Mouse (Mus musculus) CD4-positive, CD25-positive, alpha-beta regulatory T cell (primary cell): ENCODE data around the gene Coq2. TPM values are rescaled to one million over a fixed set of nuclear protein-coding genes. Genes with fewer than 3 reads are reported as not detected.

Source experiments
- polyA plus RNA-seq: library from polyadenylated mRNA; unstranded; fragments of 100-300 nt; shearing (Covaris generic); gene quantifications from one replicate; pipeline ENCODE4 v1.2.1, GENCODE M21; 2017

Coq2 gene
- 43.9 TPM for polyA plus RNA-seq

DNA sequence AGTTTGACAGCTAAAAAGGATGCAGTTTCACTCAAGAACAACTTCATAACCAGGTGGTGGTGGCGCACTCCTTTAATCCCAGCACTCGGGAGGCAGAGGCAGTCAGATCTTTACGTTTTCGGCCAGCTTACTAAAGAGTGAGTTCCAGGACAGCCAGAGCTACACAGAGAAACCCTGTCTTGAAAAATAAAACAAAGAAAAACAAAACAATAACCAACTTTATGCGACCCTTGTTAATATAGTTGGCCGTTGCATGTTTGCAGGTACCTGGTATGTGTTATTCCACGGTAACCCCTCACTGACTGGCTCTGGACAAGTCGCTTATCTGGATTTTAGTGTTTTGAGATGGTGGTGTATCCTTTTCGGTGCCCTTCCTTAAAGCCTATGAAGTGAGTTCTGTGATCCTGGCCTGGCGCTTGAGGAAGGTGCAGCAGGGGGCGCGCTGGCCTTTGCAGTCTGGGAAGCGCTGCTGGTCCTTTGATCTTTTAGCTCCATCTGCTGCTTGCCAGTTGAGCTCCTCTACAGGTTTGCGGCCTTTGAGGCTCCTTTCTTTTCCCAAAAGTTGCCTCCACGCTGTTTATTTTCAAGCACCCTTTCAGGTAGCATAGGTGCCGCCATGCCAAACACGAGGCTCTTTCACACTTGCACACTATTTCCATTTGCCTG lies at the start of gene Coq2:
TSS of gene Coq2 (minus strand) at position 430 of the 666 bp plus-strand sequence.

DNA sequence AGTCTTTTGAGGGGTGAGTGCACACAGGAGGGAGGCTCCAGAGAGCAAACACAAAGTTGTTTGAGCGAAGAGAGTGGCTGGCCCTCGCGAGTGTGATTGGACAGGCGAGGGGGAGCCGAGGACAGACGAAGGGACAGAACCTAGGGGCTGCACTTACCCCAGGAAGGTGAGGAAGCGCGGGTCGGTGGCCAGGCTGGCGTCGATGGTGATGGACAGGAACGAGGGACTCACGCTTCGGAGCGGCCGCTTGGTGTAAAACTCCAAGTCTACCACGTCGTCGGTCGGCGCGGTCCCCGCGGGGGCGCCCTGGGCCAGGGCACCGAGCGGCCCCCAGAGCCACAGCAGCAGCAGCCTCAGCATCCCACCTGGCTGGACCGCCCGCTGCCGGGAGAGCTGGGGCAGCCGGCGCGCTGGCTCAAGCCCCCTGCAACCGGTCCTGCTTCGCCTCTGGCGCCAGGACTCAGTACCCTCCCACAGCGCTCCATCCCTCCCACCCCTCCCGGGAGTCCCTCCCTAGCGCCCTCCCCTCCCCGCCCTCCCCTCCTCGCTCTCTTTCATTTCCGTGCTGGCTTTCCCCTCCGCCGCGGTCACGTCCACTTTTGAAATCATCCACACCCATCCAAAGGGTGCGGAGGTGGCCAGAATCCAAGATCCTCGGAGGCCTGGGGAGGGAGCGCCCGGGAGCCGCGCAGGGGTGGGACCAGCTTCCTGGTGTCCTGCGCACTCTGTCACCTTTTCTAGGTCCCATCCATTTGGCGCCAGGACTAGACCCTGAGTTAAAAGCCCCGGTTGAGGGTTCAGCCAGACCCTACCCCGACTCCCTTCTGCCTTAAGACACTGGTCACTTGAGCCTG lies 44.5 kb upstream of the Coq2 start, which contains the start of gene Hpse:
TSS of gene Hpse (minus strand) at position 482 of the 854 bp plus-strand sequence.

Other genes starting within 250 kb of the Coq2 start
- gene Lin54, start 174.5 kb downstream of the Coq2 start, polyA plus RNA-seq = 19.7 TPM
- gene Cops4, start 156.8 kb downstream of the Coq2 start, polyA plus RNA-seq = 108 TPM
- 6.5 TPM for gene Plac8, start 102.9 kb downstream of the Coq2 start, polyA plus RNA-seq
- gene Hpse, start 44.6 kb upstream of the Coq2 start, polyA plus RNA-seq = 2.5 TPM
- 29.9 TPM for gene Helq, start 123.5 kb upstream of the Coq2 start, polyA plus RNA-seq
- gene Mrps18c, start 123.5 kb upstream of the Coq2 start, polyA plus RNA-seq = 145 TPM
- gene Abraxas1, start 145.8 kb upstream of the Coq2 start, polyA plus RNA-seq = 34.3 TPM
- 0.62 TPM for gene Gpat3, start 170.6 kb upstream of the Coq2 start, polyA plus RNA-seq